Mouse (Mus musculus): ENCODE measurements around the gene Ubtf.

DNA sequence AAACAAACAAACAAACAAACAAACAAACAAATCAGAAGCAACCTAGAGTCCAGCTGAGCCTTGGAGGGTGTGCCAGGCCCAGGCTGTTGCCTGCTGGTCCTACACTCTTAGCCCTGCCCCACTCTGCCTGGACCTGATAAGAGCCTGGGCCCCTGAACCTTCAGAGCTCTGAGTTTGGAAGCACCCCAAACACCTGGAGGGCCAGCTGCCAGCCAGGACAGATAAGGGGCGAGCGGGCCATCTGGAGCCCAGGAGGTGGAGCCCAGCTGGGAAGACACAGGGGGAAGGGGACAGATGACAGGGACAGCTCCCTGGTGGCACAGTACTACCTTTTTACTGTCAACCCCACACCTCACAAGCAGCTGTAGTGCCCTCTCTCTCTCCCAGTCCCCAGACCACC, 44.1 kb upstream of the Ubtf start:
- TF ChIP-seq CTCF (IDR thresholded peaks at IDR 0.05; ENCODE audit: borderline replicate concordance, extremely low read depth, insufficient read depth, insufficient read length) (no peak), POLR2A (IDR thresholded peaks at IDR 0.05; ENCODE audit: borderline replicate concordance, extremely low read depth, insufficient read depth, insufficient read length, poor library complexity, severe bottlenecking) (no peak)

Data from brain, embryonic 14.5 days (tissue).